Mouse (Mus musculus) forebrain, embryonic 15.5 days (tissue): Measurements from ENCODE around the gene Dera. TPM values are rescaled to one million over a fixed set of nuclear protein-coding genes. Genes with fewer than 3 reads are reported as not detected.

Experiments used
- ATAC-seq: fragments of 200-750 bp; cut with Nextera tagmentation; replicated peaks from 2 replicates; pipeline ENCODE4 v1.8.0; 2017; ENCODE audit warnings: mild to moderate bottlenecking, moderate TSS enrichment, moderate library complexity
- H3K27ac ChIP-seq: fragments of 300-500 bp; sonication (generic); replicated peaks from 2 replicates; pipeline ENCODE4 v1.5.1; 2015; ENCODE audit warnings: mild to moderate bottlenecking, inconsistent platforms
- H3K27me3 ChIP-seq: fragments of 300-500 bp; sonication (generic); 2 replicates; pipeline ENCODE4 v1.6.1; 2015; ENCODE audit warnings: inconsistent platforms
- H3K36me3 ChIP-seq: fragments of 300-500 bp; sonication (generic); 2 replicates; pipeline ENCODE4 v1.6.1; 2015; ENCODE audit warnings: mild to moderate bottlenecking, inconsistent platforms
- H3K4me1 ChIP-seq: fragments of 300-500 bp; sonication (generic); 2 replicates; pipeline ENCODE4 v1.6.1; 2015; ENCODE audit warnings: inconsistent platforms
- H3K4me2 ChIP-seq: fragments of 300-500 bp; sonication (generic); replicated peaks from 2 replicates; pipeline ENCODE4 v1.6.1; 2015; ENCODE audit warnings: mild to moderate bottlenecking, inconsistent platforms
- H3K4me3 ChIP-seq: fragments of 300-500 bp; sonication (generic); 2 replicates; pipeline ENCODE4 v1.5.1; 2015; ENCODE audit warnings: mild to moderate bottlenecking, inconsistent platforms
- H3K9ac ChIP-seq: fragments of 300-500 bp; sonication (generic); replicated peaks from 2 replicates; pipeline ENCODE4 v1.6.1; 2015; ENCODE audit warnings: mild to moderate bottlenecking, inconsistent platforms
- H3K9me3 ChIP-seq: fragments of 300-500 bp; sonication (generic); 2 replicates; pipeline ENCODE4 v1.6.1; 2016; ENCODE audit warnings: inconsistent platforms
- WGBS: fragments of 180-500 bp; shearing (Covaris S2); methylation state at CpG from one replicate; pipeline ENCODE4 v1.1.7; 2015; ENCODE audit warnings: mixed read lengths; 5-methylcytosine and 5-hydroxymethylcytosine counted together
- polyA plus RNA-seq: library from polyadenylated mRNA; unstranded; fragments of >200 nt; fragmentation: Nextera tagmentation; extraction: Ambion mirVana; gene quantifications from 2 replicates; pipeline ENCODE4 v1.2.1, GENCODE M21; 2015

Dera gene
- polyA plus RNA-seq, 1 experiment from 2014 or later: 11.1 TPM

- no peak overlapping the region for H3K4me3 ChIP-seq
- peaks cover 3% of the 10 kb centered on the region for H3K4me1 ChIP-seq
- no peak for ATAC-seq
- no peaks in the 10 kb centered on the region for H3K27me3 ChIP-seq
- no peaks in the 10 kb centered on the region for H3K36me3 ChIP-seq
- no peak overlapping the region for H3K27ac ChIP-seq
- H3K4me2 ChIP-seq: no peak overlapping the region
- 84% methylated on average over 2 of the region's 2 CpGs for WGBS
- H3K9me3 ChIP-seq: 0 out of 2 replicates have a peak, but pooled peaks cover 6% of the 10 kb centered on the region
- no peak overlapping the region for H3K9ac ChIP-seq
Measured at GRCm38 (mm10) chr6:137795494-137795893, 41.1 kb downstream of the Dera start.

DNA sequence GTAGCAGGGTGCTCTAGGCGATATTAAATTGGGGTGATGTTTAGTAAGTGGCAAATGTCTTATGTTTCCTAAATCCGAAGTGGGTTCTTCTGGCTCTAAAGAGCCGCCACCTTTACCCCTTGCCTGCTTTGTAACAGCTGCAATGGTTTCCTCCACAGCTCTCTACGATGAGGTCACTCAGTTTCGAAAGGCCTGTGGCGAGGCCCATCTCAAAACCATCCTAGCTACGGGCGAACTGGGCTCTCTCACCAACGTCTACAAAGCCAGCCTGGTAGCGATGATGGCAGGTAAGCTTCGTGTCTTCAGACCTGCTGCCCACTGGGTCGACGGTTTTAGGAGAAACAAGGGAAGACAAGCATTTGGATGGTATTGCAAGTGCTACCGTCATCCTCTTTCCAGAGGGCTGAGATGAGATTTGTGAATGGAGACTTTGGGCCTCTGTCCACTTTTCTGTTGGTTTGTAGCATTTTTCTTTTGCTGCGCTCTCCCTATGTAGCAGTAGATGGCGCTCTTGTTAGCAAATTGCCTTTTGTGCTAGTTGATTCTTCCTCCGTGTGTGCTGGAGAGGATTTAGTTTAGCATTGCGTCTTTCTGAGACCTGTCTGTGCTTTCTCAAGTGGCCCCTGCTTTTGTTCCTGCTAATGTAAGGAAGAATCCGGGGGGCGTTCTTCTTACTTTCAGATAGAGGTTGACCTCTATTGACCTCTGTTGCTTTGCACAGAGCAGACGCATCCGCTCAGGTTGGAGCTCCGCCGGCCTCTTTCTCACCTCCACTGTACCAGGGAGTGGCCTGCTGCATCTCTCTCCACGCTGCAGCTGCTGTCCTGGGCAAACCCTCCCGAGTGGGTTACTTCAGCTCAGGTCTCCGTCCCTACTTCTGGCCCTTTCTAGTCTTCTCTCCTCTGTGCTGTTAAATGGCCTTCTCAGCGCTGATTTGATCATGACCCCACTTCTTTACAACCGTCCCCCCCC is 42.5 kb downstream of the Dera start:
- no peak overlapping the region for H3K4me2 ChIP-seq
- WGBS: 69% methylated on average over 29 of the region's 29 CpGs
- no peak overlapping the region for H3K9ac ChIP-seq
- no peak overlapping the region for H3K4me3 ChIP-seq
- H3K36me3 ChIP-seq: no peaks in the 10 kb centered on the region
- peaks cover 3% of the 10 kb centered on the region for H3K4me1 ChIP-seq
- no peaks in the 10 kb centered on the region for H3K27me3 ChIP-seq
- no peak overlapping the region for H3K27ac ChIP-seq
- 0 out of 2 replicates have a peak, but pooled peaks cover 6% of the 10 kb centered on the region for H3K9me3 ChIP-seq
- ATAC-seq: peak; percentile 79

GRCm38 (mm10) chr6:137799253-137799652 is 44.9 kb downstream of the Dera start:
- Histone ChIP-seq H3K4me3 (no peak overlapping the region), H3K9ac (no peak overlapping the region), H3K27ac (no peak overlapping the region), H3K9me3 (0 out of 2 replicates have a peak, but pooled peaks cover 6% of the 10 kb centered on the region), H3K4me2 (no peak overlapping the region), H3K36me3 (no peaks in the 10 kb centered on the region), H3K27me3 (no peaks in the 10 kb centered on the region), H3K4me1 (peaks cover 3% of the 10 kb centered on the region)
- ATAC-seq: no peak
- WGBS: 95% methylated on average over 9 of the region's 9 CpGs

- Histone ChIP-seq H3K9me3 (0 out of 2 replicates have a peak, but pooled peaks cover 6% of the 10 kb centered on the region), H3K4me2 (no peak overlapping the region), H3K27me3 (no peaks in the 10 kb centered on the region), H3K9ac (no peak overlapping the region), H3K4me3 (no peak overlapping the region), H3K4me1 (no peaks in the 10 kb centered on the region), H3K27ac (no peak overlapping the region), H3K36me3 (no peaks in the 10 kb centered on the region)
- 82% methylated on average over 12 of the region's 12 CpGs for WGBS
- no peak for ATAC-seq
Measured at GRCm38 (mm10) chr6:137803456-137804005, 49.2 kb downstream of the Dera start.

GRCm38 (mm10) chr6:137804121-137804520 is 49.8 kb downstream of the Dera start:
- no peak for ATAC-seq
- Histone ChIP-seq H3K4me1 (no peaks in the 10 kb centered on the region), H3K9ac (no peak overlapping the region), H3K27me3 (no peaks in the 10 kb centered on the region), H3K27ac (no peak overlapping the region), H3K4me2 (no peak overlapping the region), H3K9me3 (0 out of 2 replicates have a peak, but pooled peaks cover 6% of the 10 kb centered on the region), H3K36me3 (no peaks in the 10 kb centered on the region), H3K4me3 (no peak overlapping the region)
- 90% methylated on average over 7 of the region's 7 CpGs for WGBS

GRCm38 (mm10) chr6:137804606-137805005 is 50.3 kb downstream of the Dera start:
- H3K36me3 ChIP-seq: no peaks in the 10 kb centered on the region
- WGBS: 86% methylated on average over 9 of the region's 9 CpGs

DNA sequence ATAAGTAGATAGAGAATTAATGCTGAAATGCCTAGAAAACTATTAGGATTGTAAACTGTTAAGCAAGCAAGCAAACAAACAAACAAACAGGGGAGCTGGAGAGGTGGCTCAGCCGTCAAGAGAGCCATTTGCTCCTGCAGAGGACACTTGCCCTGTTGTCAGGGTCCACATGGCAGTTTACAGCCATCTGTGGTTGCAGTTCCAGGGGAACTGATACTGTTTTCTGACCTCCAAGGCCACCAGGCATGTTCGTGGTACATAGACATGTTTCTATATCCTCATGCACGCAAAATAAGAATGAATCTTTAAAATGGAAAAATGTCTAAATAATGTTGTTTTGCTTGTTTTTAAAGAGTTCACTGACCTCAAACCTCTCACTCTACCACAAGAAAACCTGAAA is 52.0 kb downstream of the Dera start:
- H3K4me1 ChIP-seq: no peaks in the 10 kb centered on the region
- WGBS: 90% methylated on average over 3 of the region's 3 CpGs
- H3K27ac ChIP-seq: no peak overlapping the region
- no peaks in the 10 kb centered on the region for H3K36me3 ChIP-seq
- H3K27me3 ChIP-seq: no peaks in the 10 kb centered on the region
- no peak for ATAC-seq
- H3K4me3 ChIP-seq: no peak overlapping the region
- no peak overlapping the region for H3K4me2 ChIP-seq
- no peak overlapping the region for H3K9ac ChIP-seq
- no peaks in the 10 kb centered on the region for H3K9me3 ChIP-seq

More at GRCm38 (mm10) chr6:137804606-137805005, 50.3 kb downstream of the Dera start:
- no peak overlapping the region for H3K9ac ChIP-seq
- H3K9me3 ChIP-seq: 0 out of 2 replicates have a peak, but pooled peaks cover 4% of the 10 kb centered on the region
- no peak overlapping the region for H3K4me3 ChIP-seq
- no peak overlapping the region for H3K27ac ChIP-seq
- H3K4me1 ChIP-seq: no peaks in the 10 kb centered on the region
- no peak for ATAC-seq
- H3K4me2 ChIP-seq: no peak overlapping the region
- H3K27me3 ChIP-seq: no peaks in the 10 kb centered on the region

- ATAC-seq: no peak
Measured at GRCm38 (mm10) chr6:137806806-137807205, 52.5 kb downstream of the Dera start.

DNA sequence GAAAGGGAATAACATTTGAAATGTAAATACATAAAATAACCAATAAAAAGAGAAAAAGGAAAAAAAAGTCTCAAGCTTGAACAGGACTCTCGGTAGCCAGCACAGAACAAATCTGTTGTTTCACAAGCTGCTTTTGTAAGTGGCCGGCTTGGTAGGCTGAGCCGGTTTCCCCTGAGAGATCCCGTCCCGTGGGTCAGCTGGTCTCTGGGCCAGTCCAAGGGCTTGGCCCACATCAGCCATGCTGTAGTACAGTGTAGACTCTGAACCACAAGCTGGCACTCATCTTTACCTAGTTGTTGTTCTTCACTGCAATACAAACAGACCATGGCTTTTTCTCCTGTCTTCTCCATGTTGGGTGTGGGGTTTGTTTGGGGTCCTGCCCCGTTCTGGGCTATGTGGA is 53.0 kb downstream of the Dera start:
- H3K27me3 ChIP-seq: no peaks in the 10 kb centered on the region
- H3K9ac ChIP-seq: no peak overlapping the region
- H3K4me3 ChIP-seq: no peak overlapping the region
- 93% methylated on average over 6 of the region's 6 CpGs for WGBS
- no peaks in the 10 kb centered on the region for H3K4me1 ChIP-seq
- ATAC-seq: no peak
- H3K9me3 ChIP-seq: no peaks in the 10 kb centered on the region
- H3K4me2 ChIP-seq: no peak overlapping the region
- H3K36me3 ChIP-seq: no peaks in the 10 kb centered on the region
- H3K27ac ChIP-seq: no peak overlapping the region

More at GRCm38 (mm10) chr6:137806806-137807205, 52.5 kb downstream of the Dera start:
- WGBS: 96% methylated on average over 8 of the region's 8 CpGs
- no peaks in the 10 kb centered on the region for H3K36me3 ChIP-seq
- no peak overlapping the region for H3K9ac ChIP-seq
- no peak overlapping the region for H3K4me3 ChIP-seq
- H3K9me3 ChIP-seq: no peaks in the 10 kb centered on the region
- no peaks in the 10 kb centered on the region for H3K27me3 ChIP-seq
- no peaks in the 10 kb centered on the region for H3K4me1 ChIP-seq
- no peak overlapping the region for H3K4me2 ChIP-seq
- H3K27ac ChIP-seq: no peak overlapping the region

GRCm38 (mm10) chr6:137808706-137809105 is 54.4 kb downstream of the Dera start:
- no peaks in the 10 kb centered on the region for H3K36me3 ChIP-seq
- H3K9me3 ChIP-seq: no peaks in the 10 kb centered on the region
- no peak overlapping the region for H3K4me2 ChIP-seq
- no peak overlapping the region for H3K27ac ChIP-seq
- no peaks in the 10 kb centered on the region for H3K27me3 ChIP-seq
- no peak overlapping the region for H3K4me3 ChIP-seq
- H3K9ac ChIP-seq: no peak overlapping the region
- ATAC-seq: no peak
- no peaks in the 10 kb centered on the region for H3K4me1 ChIP-seq
- WGBS: 70% methylated on average over 6 of the region's 6 CpGs

GRCm38 (mm10) chr6:137810136-137810535 is 55.8 kb downstream of the Dera start:
- Histone ChIP-seq H3K4me3 (no peak overlapping the region), H3K27ac (no peak overlapping the region), H3K27me3 (no peaks in the 10 kb centered on the region), H3K4me2 (no peak overlapping the region), H3K9ac (no peak overlapping the region), H3K9me3 (no peaks in the 10 kb centered on the region), H3K4me1 (no peaks in the 10 kb centered on the region), H3K36me3 (no peaks in the 10 kb centered on the region)
- ATAC-seq: no peak
- WGBS: 61% methylated on average over 5 of the region's 5 CpGs

- no peak for ATAC-seq
- WGBS: 92% methylated on average over 1 of the region's 1 CpGs
- no peaks in the 10 kb centered on the region for H3K27me3 ChIP-seq
- no peaks in the 10 kb centered on the region for H3K4me1 ChIP-seq
- no peaks in the 10 kb centered on the region for H3K9me3 ChIP-seq
- H3K27ac ChIP-seq: no peak overlapping the region
- no peak overlapping the region for H3K9ac ChIP-seq
- no peak overlapping the region for H3K4me3 ChIP-seq
- no peak overlapping the region for H3K4me2 ChIP-seq
- no peaks in the 10 kb centered on the region for H3K36me3 ChIP-seq
Measured at GRCm38 (mm10) chr6:137814006-137814405, 59.7 kb downstream of the Dera start.
